Mouse (Mus musculus): ENCODE measurements at regions not wholly inside any gene's neighbourhood (a gene's known extent, or its start where the extent isn't known, plus 50 kb on each side); places are given as distances from the start of the nearest gene placed in this dataset.
"Not testable (repeated sequence)": the region's sequence is repeated elsewhere in the genome, so short reads cannot be mapped to it uniquely, and the experiment has no call there.

GRCm38 (mm10) chr5:60966939-60967338, 841.7 kb upstream of the G6pd2 start:
- Histone ChIP-seq H3K36me3 (replicated peaks) (no peaks in the 10 kb centered on the region), H3K9ac (no peak overlapping the region), H3K4me1 (peaks cover 3% of the 10 kb centered on the region; the same call in 1 of the 2 replicates), H3K4me2 (no peak overlapping the region), H3K4me3 (replicated peaks) (no peak overlapping the region), H3K27ac (no peak overlapping the region), H3K9me3 (no peaks in the 10 kb centered on the region), H3K27me3 (no peaks in the 10 kb centered on the region)
- ATAC-seq (ENCODE audit: low FRiP score), result no peak
- 58% methylated on average over 1 of the region's 1 CpGs for WGBS

GRCm38 (mm10) chr5:60969470-60969869, 839.1 kb upstream of the G6pd2 start:
- Histone ChIP-seq H3K4me1 (peaks cover 3% of the 10 kb centered on the region; the same call in 1 of the 2 replicates), H3K27ac (no peak overlapping the region), H3K4me2 (no peak overlapping the region), H3K36me3 (replicated peaks) (no peaks in the 10 kb centered on the region), H3K27me3 (no peaks in the 10 kb centered on the region), H3K9ac (no peak overlapping the region), H3K9me3 (no peaks in the 10 kb centered on the region), H3K4me3 (replicated peaks) (no peak overlapping the region)
- 68% methylated on average over 5 of the region's 5 CpGs for WGBS
- no peak for ATAC-seq (ENCODE audit: low FRiP score)

- Histone ChIP-seq H3K27me3 (no peaks in the 10 kb centered on the region), H3K4me2 (no peak overlapping the region), H3K9ac (no peak overlapping the region), H3K4me3 (replicated peaks) (no peak overlapping the region), H3K9me3 (no peaks in the 10 kb centered on the region), H3K4me1 (no peaks in the 10 kb centered on the region), H3K36me3 (replicated peaks) (no peaks in the 10 kb centered on the region), H3K27ac (no peak overlapping the region)
- ATAC-seq (ENCODE audit: low FRiP score), result no peak
- 91% methylated on average over 9 of the region's 9 CpGs for WGBS
Measured at GRCm38 (mm10) chr5:60978693-60979092, 829.9 kb upstream of the G6pd2 start.

- H3K4me2 ChIP-seq, result no peak overlapping the region
- H3K9ac ChIP-seq, result no peak overlapping the region
- ATAC-seq (ENCODE audit: low FRiP score), result no peak
- no peaks in the 10 kb centered on the region for H3K4me1 ChIP-seq
- H3K4me3 ChIP-seq (replicated peaks), result no peak overlapping the region
- H3K27me3 ChIP-seq, result no peaks in the 10 kb centered on the region
- no peaks in the 10 kb centered on the region for H3K36me3 ChIP-seq (replicated peaks)
- H3K9me3 ChIP-seq, result no peaks in the 10 kb centered on the region
- no peak overlapping the region for H3K27ac ChIP-seq
Measured at GRCm38 (mm10) chr5:60988313-60988712, 820.3 kb upstream of the G6pd2 start.

- not testable (repeated sequence) for H3K9me3 ChIP-seq; ATAC-seq (ENCODE audit: low FRiP score); H3K4me3 ChIP-seq (replicated peaks); H3K27me3 ChIP-seq; H3K9ac ChIP-seq; H3K4me2 ChIP-seq; H3K4me1 ChIP-seq; H3K36me3 ChIP-seq (replicated peaks); H3K27ac ChIP-seq
- WGBS, result 68% methylated on average over 2 of the region's 2 CpGs
Measured at GRCm38 (mm10) chr5:60989330-60989729, 819.3 kb upstream of the G6pd2 start.

- H3K4me2 ChIP-seq, result no peak overlapping the region
- no peak overlapping the region for H3K27ac ChIP-seq
- no peak overlapping the region for H3K4me3 ChIP-seq (replicated peaks)
- WGBS, result 39% methylated on average over 10 of the region's 10 CpGs
- no peak overlapping the region for H3K9ac ChIP-seq
- no peaks in the 10 kb centered on the region for H3K9me3 ChIP-seq
- no peaks in the 10 kb centered on the region for H3K36me3 ChIP-seq (replicated peaks)
- ATAC-seq (ENCODE audit: low FRiP score), result 0 out of 2 replicates have a peak, but pooled peaks have one; percentile 33
- peaks cover 6% of the 10 kb centered on the region; the same call in 1 of the 2 replicates for H3K4me1 ChIP-seq
- H3K27me3 ChIP-seq, result no peaks in the 10 kb centered on the region
Measured at GRCm38 (mm10) chr5:60994761-60995523, 813.7 kb upstream of the G6pd2 start.

- H3K4me3 ChIP-seq (replicated peaks), result no peak overlapping the region
- H3K9ac ChIP-seq, result no peak overlapping the region
- no peaks in the 10 kb centered on the region for H3K4me1 ChIP-seq
- H3K4me2 ChIP-seq, result no peak overlapping the region
- no peaks in the 10 kb centered on the region for H3K9me3 ChIP-seq
- 64% methylated on average over 2 of the region's 2 CpGs for WGBS
- no peak for ATAC-seq (ENCODE audit: low FRiP score)
- H3K27ac ChIP-seq, result no peak overlapping the region
- H3K27me3 ChIP-seq, result no peaks in the 10 kb centered on the region
- H3K36me3 ChIP-seq (replicated peaks), result no peaks in the 10 kb centered on the region
Measured at GRCm38 (mm10) chr5:61035539-61036089, 773.0 kb upstream of the G6pd2 start.

Measured in forebrain, embryonic 12.5 days (tissue).